Mouse (Mus musculus): ENCODE measurements around the gene Fndc3b.
A peak's percentile ranks its signal among the peaks of the same experiment; 100 is the strongest.

Fndc3b gene

GRCm38 (mm10) chr3:27670416-27670815, 40.7 kb downstream of the Fndc3b start:
- DNase-seq (ENCODE audit: low spot score): no peak

- no peak for DNase-seq (ENCODE audit: low spot score)
Measured at GRCm38 (mm10) chr3:27667280-27667679, 43.8 kb downstream of the Fndc3b start.

- DNase-seq (ENCODE audit: low spot score): no peak
Measured at GRCm38 (mm10) chr3:27665338-27665737, 45.8 kb downstream of the Fndc3b start.

GRCm38 (mm10) chr3:27663221-27663620, 47.9 kb downstream of the Fndc3b start:
- DNase-seq (ENCODE audit: low spot score): no peak

- DNase-seq (ENCODE audit: low spot score): no peak
Measured at GRCm38 (mm10) chr3:27658198-27658763, 52.8 kb downstream of the Fndc3b start.

- DNase-seq (ENCODE audit: low spot score): no peak
Measured at GRCm38 (mm10) chr3:27656764-27657390, 54.2 kb downstream of the Fndc3b start.

- no peak for DNase-seq (ENCODE audit: low spot score)
Measured at GRCm38 (mm10) chr3:27655673-27656072, 55.4 kb downstream of the Fndc3b start.

- DNase-seq (ENCODE audit: low spot score): no peak
Measured at GRCm38 (mm10) chr3:27655042-27655441, 56.1 kb downstream of the Fndc3b start.

- DNase-seq (ENCODE audit: low spot score): no peak
Measured at GRCm38 (mm10) chr3:27652451-27653011, 58.6 kb downstream of the Fndc3b start.

GRCm38 (mm10) chr3:27651731-27652130, 59.4 kb downstream of the Fndc3b start:
- no peak for DNase-seq (ENCODE audit: low spot score)

- no peak for DNase-seq (ENCODE audit: low spot score)
Measured at GRCm38 (mm10) chr3:27650083-27650482, 61.0 kb downstream of the Fndc3b start.

GRCm38 (mm10) chr3:27649316-27649715, 61.8 kb downstream of the Fndc3b start:
- no peak for DNase-seq (ENCODE audit: low spot score)

GRCm38 (mm10) chr3:27642381-27642780, 68.7 kb downstream of the Fndc3b start:
- no peak for DNase-seq (ENCODE audit: low spot score)

- no peak for DNase-seq (ENCODE audit: low spot score)
Measured at GRCm38 (mm10) chr3:27639701-27640100, 71.4 kb downstream of the Fndc3b start.

- DNase-seq (ENCODE audit: low spot score): no peak
Measured at GRCm38 (mm10) chr3:27637046-27637661, 74.0 kb downstream of the Fndc3b start.

- no peak for DNase-seq (ENCODE audit: low spot score)
Measured at GRCm38 (mm10) chr3:27635776-27636175, 75.3 kb downstream of the Fndc3b start.

GRCm38 (mm10) chr3:27632880-27633279, 78.2 kb downstream of the Fndc3b start:
- DNase-seq (ENCODE audit: low spot score): no peak

- DNase-seq (ENCODE audit: low spot score): peak; percentile 55
Measured at GRCm38 (mm10) chr3:27631112-27631511, 80.0 kb downstream of the Fndc3b start.

- DNase-seq (ENCODE audit: low spot score): no peak
Measured at GRCm38 (mm10) chr3:27629716-27630115, 81.4 kb downstream of the Fndc3b start.

- no peak for DNase-seq (ENCODE audit: low spot score)
Measured at GRCm38 (mm10) chr3:27626301-27626700, 84.8 kb downstream of the Fndc3b start.

- no peak for DNase-seq (ENCODE audit: low spot score)
Measured at GRCm38 (mm10) chr3:27625592-27625985, 85.5 kb downstream of the Fndc3b start.

- DNase-seq (ENCODE audit: low spot score): no peak
Measured at GRCm38 (mm10) chr3:27624974-27625591, 86.0 kb downstream of the Fndc3b start.

- no peak for DNase-seq (ENCODE audit: low spot score)
Measured at GRCm38 (mm10) chr3:27622451-27622850, 88.7 kb downstream of the Fndc3b start.
